Mouse (Mus musculus) limb, embryonic 13.5 days (tissue): ENCODE results near the gene Hyls1. TPM values are rescaled to one million over a fixed set of nuclear protein-coding genes. Genes with fewer than 3 reads are reported as not detected.

ENCODE experiments used
- ATAC-seq: fragments of 200-750 bp; cut with Nextera tagmentation; 2 replicates; pipeline ENCODE4 v1.8.0; 2017; ENCODE audit warnings: low read depth, moderate number of reproducible peaks, moderate TSS enrichment; ENCODE audit not compliant: low FRiP score
- H3K27ac ChIP-seq: fragments of 300-500 bp; sonication (generic); 2 replicates; pipeline ENCODE4 v1.5.1; 2015; ENCODE audit warnings: inconsistent platforms, mild to moderate bottlenecking, moderate library complexity
- H3K27me3 ChIP-seq: fragments of 300-500 bp; sonication (generic); 2 replicates; pipeline ENCODE4 v1.6.1; 2015; ENCODE audit warnings: mild to moderate bottlenecking, inconsistent platforms
- H3K36me3 ChIP-seq: fragments of 300-500 bp; sonication (generic); 2 replicates; pipeline ENCODE4 v1.6.1; 2015; ENCODE audit warnings: inconsistent platforms, mild to moderate bottlenecking, moderate library complexity
- H3K4me1 ChIP-seq: fragments of 300-500 bp; sonication (generic); 2 replicates; pipeline ENCODE4 v1.6.1; 2015; ENCODE audit warnings: inconsistent platforms
- H3K4me2 ChIP-seq: fragments of 300-500 bp; sonication (generic); replicated peaks from 2 replicates; pipeline ENCODE4 v1.6.1; 2015; ENCODE audit warnings: inconsistent platforms, mild to moderate bottlenecking, moderate library complexity
- H3K4me3 ChIP-seq: fragments of 300-500 bp; sonication (generic); 2 replicates; pipeline ENCODE4 v1.5.1; 2015; ENCODE audit warnings: moderate library complexity, mild to moderate bottlenecking, inconsistent platforms
- H3K9ac ChIP-seq: fragments of 300-500 bp; sonication (generic); 2 replicates; pipeline ENCODE4 v1.6.1; 2015; ENCODE audit warnings: mild to moderate bottlenecking, inconsistent platforms
- H3K9me3 ChIP-seq: fragments of 300-500 bp; sonication (generic); 2 replicates; pipeline ENCODE4 v1.6.1; 2016; ENCODE audit warnings: inconsistent platforms
- WGBS: fragments of 180-500 bp; shearing (Covaris S2); methylation state at CpG from one replicate; pipeline ENCODE4 v1.1.7; 2015; 5-methylcytosine and 5-hydroxymethylcytosine counted together
- polyA plus RNA-seq: library from polyadenylated mRNA; unstranded; fragments of >200 nt; fragmentation: Nextera tagmentation; extraction: Ambion mirVana; gene quantifications from 2 replicates; pipeline ENCODE4 v1.2.1, GENCODE M21; 2015

Gene Hyls1
- polyA plus RNA-seq, 1 experiment from 2014 or later = 18.2 TPM

DNA sequence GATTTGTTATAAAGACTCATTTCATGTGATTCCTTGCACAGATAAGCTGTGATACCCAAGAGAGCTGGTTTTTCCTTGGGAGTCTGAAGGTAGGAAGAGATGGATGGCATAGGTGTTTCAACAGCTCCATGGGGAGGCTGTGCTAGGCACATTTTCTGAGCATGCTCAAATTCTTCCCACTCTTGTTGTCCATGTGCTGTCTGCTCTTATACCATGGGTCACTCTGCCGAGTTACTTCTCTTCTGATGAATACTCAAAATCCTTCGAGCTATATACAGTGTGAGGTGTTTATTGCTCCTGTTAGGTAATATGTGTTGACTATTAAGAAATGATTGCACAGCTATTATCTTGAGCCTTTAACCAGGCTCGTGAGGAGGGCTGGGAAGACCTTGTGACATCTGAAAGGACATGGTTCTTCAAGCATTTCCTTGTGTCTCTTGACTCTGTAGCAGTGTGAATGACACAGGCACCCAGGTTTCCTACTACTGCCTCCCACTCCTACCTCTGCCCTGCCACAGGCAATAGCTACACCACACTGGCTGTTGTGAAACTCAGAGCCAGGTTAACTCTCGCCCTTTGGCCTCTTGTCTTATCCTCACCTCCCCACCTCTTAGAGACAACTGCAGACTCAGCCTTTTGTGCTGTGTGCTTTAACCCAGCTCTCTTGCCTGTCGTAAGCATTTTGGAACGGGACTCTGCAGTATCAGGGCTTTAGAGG, 49.4 kb downstream of the Hyls1 start:
- WGBS = 65% methylated on average over 6 of the region's 6 CpGs
- Histone ChIP-seq H3K4me2 (no peak overlapping the region), H3K4me3 (no peak overlapping the region), H3K9me3 (no peaks in the 10 kb centered on the region), H3K27me3 (no peaks in the 10 kb centered on the region), H3K4me1 (peaks cover 39% of the 10 kb centered on the region), H3K9ac (no peak overlapping the region), H3K27ac (no peak overlapping the region; the same call in 1 of the 2 replicates), H3K36me3 (no peaks in the 10 kb centered on the region)
- no peak for ATAC-seq

DNA sequence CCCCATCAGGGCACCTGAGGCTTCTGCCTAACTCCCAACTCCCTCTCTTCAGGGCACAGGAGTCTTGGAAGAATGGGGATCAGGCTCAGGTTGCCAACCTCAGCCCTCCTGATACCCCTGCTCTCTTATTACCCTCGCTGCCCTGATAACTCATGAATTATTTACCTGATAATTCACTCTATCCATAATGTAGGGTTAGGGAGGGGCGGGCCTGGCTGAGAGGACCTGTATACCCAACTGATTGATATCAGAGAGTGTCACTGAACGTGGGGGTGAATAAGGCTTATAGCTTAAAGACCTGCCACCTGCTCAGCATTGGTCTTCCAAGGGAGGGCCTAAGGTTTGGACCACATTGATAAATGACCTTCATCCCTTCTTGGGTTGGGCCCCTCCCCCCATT, 52.0 kb downstream of the Hyls1 start, which contains the start of gene Gm1113:
Gm1113 (minus strand) TSS at position 101 of the 400 bp plus-strand sequence.
- Histone ChIP-seq H3K36me3 (no peaks in the 10 kb centered on the region), H3K27ac (no peak within 1 kb of the TSS), H3K9ac (no peak within 1 kb of the TSS), H3K4me3 (no peak within 1 kb of the TSS), H3K27me3 (no peaks in the 10 kb centered on the region), H3K4me2 (no peak within 1 kb of the TSS), H3K9me3 (no peaks in the 10 kb centered on the region), H3K4me1 (peaks cover 28% of the 10 kb centered on the region)
- no peak for ATAC-seq
- WGBS = 76% methylated on average over 3 of the region's 3 CpGs

DNA sequence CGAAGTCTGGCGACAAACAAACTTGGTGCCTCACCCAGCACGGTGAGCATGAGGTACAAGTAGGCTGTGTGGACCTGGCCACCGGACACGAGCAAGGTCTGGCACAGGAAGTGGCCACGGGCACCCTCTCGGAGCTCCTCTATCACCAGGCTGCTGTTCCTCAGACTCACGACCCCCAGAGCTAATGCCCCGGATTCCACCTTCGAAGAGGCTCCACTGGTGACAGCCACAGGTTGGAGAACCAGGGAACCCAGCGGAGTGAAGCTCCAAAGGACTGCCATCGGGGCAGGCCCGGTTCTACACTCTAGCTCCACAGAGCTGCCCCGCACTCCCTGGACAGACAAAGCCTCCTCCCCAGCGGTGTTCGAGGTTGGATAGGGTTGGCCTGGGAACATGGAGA, 53.5 kb downstream of the Hyls1 start:
- no peak for ATAC-seq
- Histone ChIP-seq H3K36me3 (no peaks in the 10 kb centered on the region), H3K27me3 (no peaks in the 10 kb centered on the region), H3K9ac (no peak overlapping the region), H3K4me1 (peaks cover 24% of the 10 kb centered on the region), H3K9me3 (no peaks in the 10 kb centered on the region), H3K4me2 (no peak overlapping the region), H3K4me3 (no peak overlapping the region), H3K27ac (no peak overlapping the region)
- 92% methylated on average over 16 of the region's 16 CpGs for WGBS

GRCm38 (mm10) chr9:35516182-35516581, 54.0 kb downstream of the Hyls1 start:
- WGBS = 84% methylated on average over 5 of the region's 5 CpGs
- H3K27ac ChIP-seq = no peak overlapping the region
- H3K27me3 ChIP-seq = no peaks in the 10 kb centered on the region
- H3K4me2 ChIP-seq = no peak overlapping the region
- no peak for ATAC-seq
- no peak overlapping the region for H3K9ac ChIP-seq
- H3K4me1 ChIP-seq = peaks cover 19% of the 10 kb centered on the region
- H3K9me3 ChIP-seq = no peaks in the 10 kb centered on the region
- no peaks in the 10 kb centered on the region for H3K36me3 ChIP-seq
- no peak overlapping the region for H3K4me3 ChIP-seq

- no peaks in the 10 kb centered on the region for H3K27me3 ChIP-seq
- peaks cover 18% of the 10 kb centered on the region for H3K4me1 ChIP-seq
- H3K4me2 ChIP-seq = no peak overlapping the region
- 83% methylated on average over 4 of the region's 4 CpGs for WGBS
- H3K9ac ChIP-seq = no peak overlapping the region
- H3K27ac ChIP-seq = no peak overlapping the region
- H3K9me3 ChIP-seq = no peaks in the 10 kb centered on the region
- no peaks in the 10 kb centered on the region for H3K36me3 ChIP-seq
- ATAC-seq = no peak
- H3K4me3 ChIP-seq = no peak overlapping the region
Measured at GRCm38 (mm10) chr9:35513900-35514299, 56.3 kb downstream of the Hyls1 start.

Other genes starting within 250 kb of the Hyls1 start
- gene Cdon, start 149.3 kb downstream of the Hyls1 start, polyA plus RNA-seq = 37.0 and 37.6 TPM in 2 replicates
- gene Gm1113, start 52.1 kb downstream of the Hyls1 start, polyA plus RNA-seq = not detected in 2 replicates
- gene Ddx25, start 11.9 kb downstream of the Hyls1 start, polyA plus RNA-seq = 4.3 and 4.5 TPM in 2 replicates
- 21.2 and 21.6 TPM in 2 replicates for gene Pus3, start 11.8 kb downstream of the Hyls1 start, polyA plus RNA-seq
- 0.78 and 1.0 TPM in 2 replicates for gene Pate2, start 114 bp downstream of the Hyls1 start, polyA plus RNA-seq
- gene Pate4, start 41.5 kb upstream of the Hyls1 start, polyA plus RNA-seq = not detected in 2 replicates
- gene Pate3, start 77.8 kb upstream of the Hyls1 start, polyA plus RNA-seq = not detected in 2 replicates
- 0.08 TPM in 1 of 2 replicates, not detected in the other for gene Pate1, start 117.0 kb upstream of the Hyls1 start, polyA plus RNA-seq
- gene Gm17677, start 170.7 kb upstream of the Hyls1 start, polyA plus RNA-seq = not detected in 2 replicates
- not detected in 2 replicates for gene Gm17727, start 207.7 kb upstream of the Hyls1 start, polyA plus RNA-seq
- gene Gm27235, start 219.7 kb upstream of the Hyls1 start, polyA plus RNA-seq = not detected in 2 replicates
- gene D730048I06Rik, start 219.7 kb upstream of the Hyls1 start, polyA plus RNA-seq = not detected in 2 replicates